Mouse (Mus musculus): ENCODE measurements around the gene Slc9a6. TPM values are rescaled to one million over a fixed set of nuclear protein-coding genes. Genes with fewer than 3 reads are reported as not detected.

Gene Slc9a6
- polyA plus RNA-seq, 1 experiment from 2014 or later = 10.6 TPM

DNA sequence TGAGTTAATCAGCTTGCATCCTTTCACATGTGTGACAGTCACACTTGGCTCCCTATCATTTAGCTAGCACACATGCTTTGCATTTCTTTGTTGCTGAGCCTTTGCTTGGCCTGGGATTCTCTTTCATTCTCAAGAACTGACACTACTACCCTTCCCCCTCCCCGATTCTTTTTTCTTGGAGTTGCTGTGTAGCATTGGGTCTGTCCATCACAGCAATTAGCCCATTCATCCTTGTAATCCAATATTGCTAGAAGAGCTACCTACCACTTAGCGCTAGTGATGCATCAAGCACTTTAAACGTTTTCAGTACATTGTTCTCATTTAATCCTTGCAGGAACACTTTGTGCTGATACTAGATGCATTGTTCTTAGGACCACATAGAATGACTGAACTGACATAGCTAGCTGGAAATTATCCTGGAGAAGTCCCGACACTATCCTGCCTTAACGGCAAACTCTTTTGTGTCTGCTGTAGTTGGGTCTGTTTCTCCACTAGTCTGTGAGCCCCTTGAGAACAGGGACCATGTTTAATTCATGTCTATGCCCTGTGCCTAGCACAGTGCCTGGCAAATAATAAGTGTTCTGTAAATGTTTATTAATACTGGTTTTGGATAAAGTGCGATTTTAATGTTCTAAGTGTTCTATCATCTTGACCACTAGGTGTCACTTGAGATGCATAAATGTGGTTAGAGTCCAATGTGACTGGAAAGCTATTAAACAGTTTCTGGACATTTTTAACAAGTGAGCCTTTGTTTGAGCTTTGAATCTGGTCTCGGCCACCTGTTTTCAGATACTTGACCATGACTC lies 40.2 kb downstream of the Slc9a6 start:
- no peaks in the 10 kb centered on the region for H3K27me3 ChIP-seq (ENCODE audit: low read depth, poor library complexity, severe bottlenecking)
- no peak overlapping the region for H3K27ac ChIP-seq
- no peaks in the 10 kb centered on the region for H3K4me1 ChIP-seq
- H3K9me3 ChIP-seq (replicated peaks) = no peaks in the 10 kb centered on the region
- no peaks in the 10 kb centered on the region for H3K36me3 ChIP-seq
- WGBS = 71% methylated on average over 7 of the region's 7 CpGs
- DNase-seq (ENCODE audit: low spot score) = no peak
- H3K4me3 ChIP-seq = no peak overlapping the region

DNA sequence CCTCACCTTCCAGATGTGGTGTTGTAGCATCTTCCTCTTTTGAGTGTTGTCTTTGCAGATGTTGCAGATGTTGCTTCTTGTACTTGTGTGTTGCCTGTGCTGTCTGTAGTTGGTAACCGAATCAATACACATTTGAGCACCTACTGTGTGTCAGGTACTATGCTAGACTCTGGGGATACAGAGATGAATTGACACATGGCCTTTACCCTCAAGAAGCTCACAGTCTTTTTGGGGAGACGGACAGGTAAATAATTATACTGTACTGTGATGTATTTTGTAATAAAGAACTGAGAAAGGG lies 40.7 kb downstream of the Slc9a6 start:
- WGBS = 87% methylated on average over 2 of the region's 2 CpGs
- no peak for DNase-seq (ENCODE audit: low spot score)
- no peaks in the 10 kb centered on the region for H3K4me1 ChIP-seq
- H3K9me3 ChIP-seq (replicated peaks) = no peaks in the 10 kb centered on the region
- H3K27ac ChIP-seq = no peak overlapping the region
- no peaks in the 10 kb centered on the region for H3K36me3 ChIP-seq
- H3K4me3 ChIP-seq = no peak overlapping the region
- no peaks in the 10 kb centered on the region for H3K27me3 ChIP-seq (ENCODE audit: low read depth, poor library complexity, severe bottlenecking)

DNA sequence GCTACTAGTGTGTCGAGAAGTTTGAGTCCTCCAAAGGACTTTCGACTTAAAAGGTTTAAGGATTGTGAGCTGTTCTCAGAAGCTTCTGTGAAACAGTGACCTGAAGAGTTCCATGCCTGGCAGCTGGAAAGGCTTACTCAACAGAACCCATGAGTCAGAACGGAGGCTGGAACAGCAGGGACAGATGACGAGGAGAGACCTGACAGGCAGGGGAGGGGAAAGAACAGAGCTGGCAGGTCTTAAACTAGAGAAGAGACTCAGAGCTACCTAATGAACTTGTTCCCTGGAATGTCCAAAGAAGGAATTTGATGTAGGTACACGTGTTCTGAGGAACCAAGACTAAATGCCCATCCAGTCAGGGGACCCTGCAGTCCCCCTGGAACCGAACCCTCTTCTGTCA lies 41.3 kb downstream of the Slc9a6 start:
- Histone ChIP-seq H3K4me3 (no peak overlapping the region), H3K9me3 (replicated peaks) (no peaks in the 10 kb centered on the region), H3K36me3 (no peaks in the 10 kb centered on the region), H3K4me1 (no peaks in the 10 kb centered on the region), H3K27ac (no peak overlapping the region), H3K27me3 (ENCODE audit: low read depth, poor library complexity, severe bottlenecking) (no peaks in the 10 kb centered on the region)
- DNase-seq (ENCODE audit: low spot score) = no peak
- WGBS = 82% methylated on average over 6 of the region's 6 CpGs

DNA sequence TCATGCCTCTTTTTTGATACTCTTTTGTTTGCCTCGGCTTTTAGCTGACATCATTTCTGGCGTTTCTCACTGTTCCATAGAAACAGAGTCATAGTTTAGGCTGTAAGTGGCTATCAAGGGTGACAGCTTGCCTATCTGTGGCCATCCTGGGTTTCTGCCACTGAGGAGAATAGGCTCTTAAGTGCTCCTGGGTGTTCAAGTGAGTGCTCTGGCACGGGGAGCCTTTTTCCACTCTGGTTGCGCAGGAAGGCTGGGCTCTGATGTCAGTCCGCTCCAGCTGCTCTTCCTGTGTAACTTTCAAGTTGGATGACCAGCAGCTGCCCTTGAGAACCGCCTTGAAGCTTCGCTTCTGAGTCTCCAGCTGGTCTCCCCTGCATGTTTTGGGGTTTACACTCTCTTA lies 42.2 kb downstream of the Slc9a6 start:
- Histone ChIP-seq H3K27ac (no peak overlapping the region), H3K4me1 (no peaks in the 10 kb centered on the region), H3K9me3 (replicated peaks) (no peaks in the 10 kb centered on the region), H3K36me3 (no peaks in the 10 kb centered on the region), H3K4me3 (no peak overlapping the region), H3K27me3 (ENCODE audit: low read depth, poor library complexity, severe bottlenecking) (no peaks in the 10 kb centered on the region)
- DNase-seq (ENCODE audit: low spot score) = no peak
- WGBS = 79% methylated on average over 7 of the region's 7 CpGs

DNA sequence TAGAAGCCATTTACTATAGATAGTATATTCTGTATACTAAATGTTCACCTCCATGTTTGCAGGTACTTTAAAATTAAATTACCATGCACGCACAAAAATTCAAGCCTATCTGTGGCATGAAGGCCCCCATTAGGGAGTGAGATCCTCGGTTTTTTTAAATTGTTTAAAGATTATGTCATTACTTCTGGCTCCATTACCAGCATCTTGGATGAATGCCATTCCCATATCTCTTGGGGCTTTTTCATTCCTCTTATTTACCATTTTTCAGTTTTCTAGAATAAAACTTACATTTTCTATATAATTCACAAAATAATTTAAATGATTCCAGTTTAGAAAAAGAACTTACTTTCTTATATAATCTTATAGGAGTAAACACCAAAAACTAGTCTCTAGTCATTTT lies 46.1 kb downstream of the Slc9a6 start:
- Histone ChIP-seq H3K9me3 (replicated peaks) (no peaks in the 10 kb centered on the region), H3K27me3 (ENCODE audit: low read depth, poor library complexity, severe bottlenecking) (no peaks in the 10 kb centered on the region)
- 92% methylated on average over 2 of the region's 2 CpGs for WGBS

DNA sequence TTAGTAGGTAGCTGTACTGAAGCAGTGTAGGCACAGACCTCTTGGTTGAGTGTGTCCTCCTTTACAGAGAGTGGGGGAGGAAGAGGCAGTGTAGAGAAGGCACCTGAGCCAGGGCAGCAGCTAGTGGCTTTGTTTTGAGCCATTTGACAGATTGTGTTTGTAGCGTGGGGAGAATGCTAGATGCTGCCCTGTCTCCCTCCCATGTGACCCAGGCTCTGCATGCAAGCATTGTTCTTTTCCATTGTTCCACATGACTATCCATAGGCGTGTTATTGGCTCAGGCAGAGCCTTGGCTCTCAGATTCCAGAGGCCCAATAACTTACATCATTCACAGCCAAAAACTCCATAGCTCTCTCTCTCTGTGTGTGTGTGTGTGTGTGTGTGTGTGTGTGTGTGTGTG lies 49.7 kb downstream of the Slc9a6 start:
- Histone ChIP-seq H3K4me1 (no peaks in the 10 kb centered on the region), H3K4me3 (no peak overlapping the region), H3K9me3 (replicated peaks) (no peaks in the 10 kb centered on the region), H3K27ac (no peak overlapping the region), H3K27me3 (ENCODE audit: low read depth, poor library complexity, severe bottlenecking) (no peaks in the 10 kb centered on the region), H3K36me3 (no peaks in the 10 kb centered on the region)
- WGBS = 76% methylated on average over 2 of the region's 2 CpGs
- no peak for DNase-seq (ENCODE audit: low spot score)

More for the DNA sequence above, 46.1 kb downstream of the Slc9a6 start:
- no peak for DNase-seq (ENCODE audit: low spot score)
- Histone ChIP-seq H3K4me1 (no peaks in the 10 kb centered on the region), H3K27ac (no peak overlapping the region), H3K4me3 (no peak overlapping the region), H3K36me3 (no peaks in the 10 kb centered on the region)

DNA sequence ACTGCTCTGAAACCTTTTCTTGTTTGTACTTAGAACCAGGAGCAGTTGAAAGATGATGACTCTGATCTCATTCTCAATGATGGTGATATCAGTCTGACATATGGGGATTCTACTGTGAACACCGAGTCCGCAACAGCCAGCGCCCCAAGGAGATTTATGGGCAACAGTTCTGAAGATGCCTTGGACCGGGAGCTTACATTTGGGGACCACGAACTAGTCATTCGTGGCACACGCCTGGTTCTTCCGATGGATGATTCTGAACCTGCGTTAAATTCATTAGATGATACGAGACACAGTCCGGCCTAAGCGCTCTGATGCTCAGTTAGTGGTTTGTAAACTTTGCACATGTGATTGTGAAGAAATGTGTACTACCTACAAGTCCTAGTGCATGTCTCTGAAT lies 51.6 kb downstream of the Slc9a6 start:
- H3K9me3 ChIP-seq (replicated peaks) = no peaks in the 10 kb centered on the region
- H3K4me1 ChIP-seq = no peaks in the 10 kb centered on the region
- WGBS = 93% methylated on average over 12 of the region's 12 CpGs
- H3K4me3 ChIP-seq = no peak overlapping the region
- DNase-seq (ENCODE audit: low spot score) = no peak
- H3K27me3 ChIP-seq (ENCODE audit: low read depth, poor library complexity, severe bottlenecking) = no peaks in the 10 kb centered on the region
- no peak overlapping the region for H3K27ac ChIP-seq
- no peaks in the 10 kb centered on the region for H3K36me3 ChIP-seq

DNA sequence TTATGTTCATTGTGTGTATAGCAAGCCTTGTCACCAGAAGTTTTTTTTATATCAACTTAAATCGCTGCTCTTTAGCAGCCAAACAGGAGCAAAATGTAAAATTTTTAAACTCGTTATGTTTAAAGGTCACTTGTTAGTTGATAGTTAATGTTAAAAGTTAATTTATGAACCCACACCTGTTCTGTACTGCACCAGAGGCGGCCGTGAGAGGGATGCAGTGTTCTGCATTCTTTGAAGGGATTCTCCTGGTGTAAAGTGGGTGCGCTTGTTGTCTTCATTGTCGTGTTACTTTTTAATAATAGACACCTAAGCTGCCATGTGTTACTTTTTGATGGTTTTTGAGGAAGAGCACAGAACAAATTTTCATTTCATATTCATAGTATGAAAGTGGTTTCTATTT lies 52.8 kb downstream of the Slc9a6 start:
- Histone ChIP-seq H3K27me3 (ENCODE audit: low read depth, poor library complexity, severe bottlenecking) (no peaks in the 10 kb centered on the region), H3K36me3 (no peaks in the 10 kb centered on the region), H3K9me3 (replicated peaks) (no peaks in the 10 kb centered on the region), H3K4me3 (no peak overlapping the region), H3K4me1 (no peaks in the 10 kb centered on the region), H3K27ac (no peak overlapping the region)
- WGBS = 88% methylated on average over 6 of the region's 6 CpGs
- DNase-seq (ENCODE audit: low spot score) = no peak

DNA sequence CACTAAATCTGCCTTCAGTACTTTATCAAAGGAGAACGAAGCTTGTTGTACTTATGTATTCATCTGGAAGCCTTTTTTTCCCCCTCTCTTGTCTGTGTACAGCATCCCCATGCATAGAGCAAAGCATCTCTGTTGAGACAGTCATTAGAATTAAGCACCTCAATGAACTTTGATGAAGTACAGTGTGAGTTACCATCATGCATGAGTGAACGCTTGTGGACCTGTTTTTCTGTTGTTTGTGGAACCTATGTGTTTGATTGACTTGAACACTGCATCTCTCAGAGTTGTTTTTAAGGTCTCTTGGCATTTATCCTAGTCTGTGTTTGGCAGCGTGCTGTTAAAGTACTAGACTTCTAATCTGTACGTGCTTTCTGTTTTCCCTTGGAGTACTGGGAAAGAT lies 53.8 kb downstream of the Slc9a6 start:
- Histone ChIP-seq H3K9me3 (replicated peaks) (no peaks in the 10 kb centered on the region), H3K4me3 (no peak overlapping the region), H3K36me3 (no peaks in the 10 kb centered on the region), H3K27me3 (ENCODE audit: low read depth, poor library complexity, severe bottlenecking) (no peaks in the 10 kb centered on the region), H3K27ac (no peak overlapping the region), H3K4me1 (no peaks in the 10 kb centered on the region)
- 91% methylated on average over 4 of the region's 4 CpGs for WGBS
- DNase-seq (ENCODE audit: low spot score) = no peak

DNA sequence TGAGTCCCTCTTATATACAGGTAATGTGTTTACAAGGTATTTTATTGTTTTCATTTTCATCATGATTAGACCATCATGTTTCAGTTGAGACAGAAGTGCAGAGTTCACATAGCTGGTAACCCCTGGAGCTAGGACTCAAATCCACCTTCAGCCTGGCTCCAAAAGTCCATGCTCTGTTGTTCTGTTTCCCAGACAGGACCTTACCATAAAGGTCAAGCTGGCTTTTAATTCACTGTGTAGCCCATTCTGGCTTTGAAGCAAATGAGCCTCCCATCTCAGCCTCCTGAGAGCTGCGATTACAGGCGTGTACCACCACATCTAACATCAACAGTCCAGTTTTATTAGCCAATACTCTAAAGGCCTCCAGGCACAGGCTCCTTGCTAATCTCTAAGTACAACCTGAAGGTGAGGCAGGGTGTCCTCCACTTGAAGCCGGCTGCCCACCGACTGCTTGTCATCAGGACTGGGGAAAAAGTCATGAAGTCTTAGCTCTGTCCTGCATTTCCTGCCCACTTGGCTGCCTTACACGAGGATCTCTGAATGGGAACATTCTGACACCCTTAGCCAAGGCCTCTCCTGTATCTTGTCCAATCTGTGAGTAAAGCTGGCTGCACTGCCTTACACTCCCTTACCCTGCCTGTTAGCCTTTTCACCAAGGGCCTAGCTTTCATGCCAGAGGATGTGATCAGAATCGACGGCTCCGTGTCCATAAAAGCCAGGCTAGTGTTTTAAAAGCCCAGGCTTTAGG lies 55.8 kb downstream of the Slc9a6 start:
- Histone ChIP-seq H3K36me3 (no peaks in the 10 kb centered on the region), H3K27me3 (ENCODE audit: low read depth, poor library complexity, severe bottlenecking) (no peaks in the 10 kb centered on the region), H3K27ac (no peak overlapping the region), H3K9me3 (replicated peaks) (no peaks in the 10 kb centered on the region), H3K4me3 (no peak overlapping the region), H3K4me1 (no peaks in the 10 kb centered on the region)
- no peak for DNase-seq (ENCODE audit: low spot score)
- 73% methylated on average over 8 of the region's 8 CpGs for WGBS

DNA sequence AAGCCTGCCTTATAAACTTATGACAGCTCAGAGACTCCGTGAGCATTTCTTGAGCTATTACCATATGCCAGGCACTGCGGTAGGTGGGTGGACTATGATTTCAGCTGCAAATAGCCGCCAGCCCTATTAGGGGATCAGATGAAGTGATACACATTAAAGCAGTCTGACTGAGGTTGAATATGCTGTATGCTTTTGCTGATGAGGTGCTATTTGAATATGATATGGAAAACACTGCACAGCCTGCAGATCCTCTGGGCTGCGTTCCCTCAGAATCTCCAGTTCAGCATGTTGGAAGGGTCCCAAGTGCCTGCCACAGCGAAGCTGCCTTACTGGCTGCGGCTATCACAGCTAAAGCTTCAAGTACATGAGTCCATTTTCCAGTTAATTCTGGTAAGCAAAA lies 57.7 kb downstream of the Slc9a6 start:
- DNase-seq (ENCODE audit: low spot score) = no peak
- H3K27ac ChIP-seq = no peak overlapping the region
- H3K36me3 ChIP-seq = no peaks in the 10 kb centered on the region
- no peaks in the 10 kb centered on the region for H3K27me3 ChIP-seq (ENCODE audit: low read depth, poor library complexity, severe bottlenecking)
- WGBS = 89% methylated on average over 6 of the region's 6 CpGs
- H3K4me3 ChIP-seq = no peak overlapping the region
- no peaks in the 10 kb centered on the region for H3K9me3 ChIP-seq (replicated peaks)
- no peaks in the 10 kb centered on the region for H3K4me1 ChIP-seq

DNA sequence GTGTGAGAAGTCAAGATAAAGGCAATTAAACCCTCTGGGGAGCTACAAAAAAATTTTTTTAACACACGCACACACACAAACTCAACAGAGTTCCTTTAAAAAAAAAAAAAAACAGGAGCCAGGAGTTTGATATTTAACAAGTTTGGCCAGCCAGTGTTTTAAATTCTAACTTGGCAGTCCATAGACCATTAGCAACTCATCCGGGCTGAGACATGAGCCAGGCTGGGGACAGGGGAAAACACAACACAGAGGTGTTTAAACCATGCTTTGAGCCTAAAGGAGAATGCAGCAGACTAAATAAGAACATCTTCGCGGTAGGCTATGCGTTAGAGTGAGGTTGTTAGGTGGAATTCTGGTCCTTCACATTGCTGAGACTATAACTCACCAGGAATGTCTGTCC lies 58.5 kb downstream of the Slc9a6 start:
- no peak for DNase-seq (ENCODE audit: low spot score)
- Histone ChIP-seq H3K4me3 (no peak overlapping the region), H3K4me1 (no peaks in the 10 kb centered on the region), H3K9me3 (replicated peaks) (no peaks in the 10 kb centered on the region), H3K27ac (no peak overlapping the region), H3K36me3 (no peaks in the 10 kb centered on the region), H3K27me3 (ENCODE audit: low read depth, poor library complexity, severe bottlenecking) (no peaks in the 10 kb centered on the region)
- WGBS = 88% methylated on average over 5 of the region's 5 CpGs

DNA sequence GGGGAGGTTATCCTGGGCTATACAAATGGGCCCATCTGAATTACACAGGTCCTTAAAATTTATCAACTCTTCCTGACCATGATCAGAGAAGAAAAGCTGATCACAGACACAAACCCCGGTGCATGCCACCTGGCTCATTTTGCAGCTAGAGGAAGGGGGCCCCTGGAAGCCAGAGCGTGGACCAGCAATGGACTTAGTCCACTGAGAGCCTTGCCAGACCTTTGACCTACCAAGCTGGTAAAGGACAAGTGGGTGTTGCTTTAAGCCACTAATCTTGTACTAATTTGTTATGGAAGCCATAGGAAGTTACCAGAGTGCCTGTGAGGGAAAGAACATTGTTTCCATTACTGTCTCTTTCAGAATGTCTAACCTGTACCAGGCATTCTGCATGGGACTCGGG lies 58.9 kb downstream of the Slc9a6 start:
- Histone ChIP-seq H3K4me1 (no peaks in the 10 kb centered on the region), H3K9me3 (replicated peaks) (no peaks in the 10 kb centered on the region)
- WGBS = 88% methylated on average over 3 of the region's 3 CpGs

More for the DNA sequence above, 58.9 kb downstream of the Slc9a6 start:
- no peak for DNase-seq (ENCODE audit: low spot score)
- Histone ChIP-seq H3K36me3 (no peaks in the 10 kb centered on the region), H3K4me3 (no peak overlapping the region), H3K27ac (no peak overlapping the region), H3K27me3 (ENCODE audit: low read depth, poor library complexity, severe bottlenecking) (no peaks in the 10 kb centered on the region)

Measured in limb, embryonic 10.5 days (tissue).